Mouse (Mus musculus): ENCODE measurements around the gene Sel1l2. TPM values are rescaled to one million over a fixed set of nuclear protein-coding genes. Genes with fewer than 3 reads are reported as not detected.

Sel1l2 gene
- not detected in 2 replicates for polyA plus RNA-seq (2014; fragmentation: Nextera tagmentation; extraction: Ambion mirVana)

DNA sequence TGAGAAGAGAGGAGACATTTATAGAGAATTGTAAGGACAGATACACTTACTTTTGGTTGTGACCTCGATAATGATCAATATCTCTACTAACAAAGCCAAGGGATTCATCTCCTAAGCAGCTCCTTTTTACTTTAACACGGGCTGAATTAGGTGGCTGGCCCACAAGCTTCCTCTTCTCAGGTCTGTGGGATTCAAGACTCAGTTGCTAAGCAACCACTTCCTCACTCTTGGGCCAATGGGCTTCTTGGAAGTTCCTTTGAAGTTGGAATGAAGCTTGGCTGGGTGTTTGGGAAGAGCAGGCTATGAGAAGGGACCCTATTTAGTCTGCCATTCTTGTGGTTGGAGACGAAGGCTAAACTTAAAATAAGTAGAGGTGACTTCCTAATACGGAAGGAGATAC lies at the start of gene Sel1l2:
TSS of gene Sel1l2 (minus strand) at position 182 of the 400 bp plus-strand sequence.
- Histone ChIP-seq H3K9me3 (ENCODE audit: control insufficient read depth, low read length) (no peaks in the 10 kb centered on the region), H3K4me3 (replicated peaks; ENCODE audit: low read length) (no peak within 1 kb of the TSS), H3K27ac (no peak within 1 kb of the TSS), H3K4me1 (replicated peaks; ENCODE audit: control insufficient read depth, insufficient read depth, low read length) (no peaks in the 10 kb centered on the region), H3K27me3 (ENCODE audit: control insufficient read depth, insufficient read depth, low read length) (no peaks in the 10 kb centered on the region), H3K9ac (no peak within 1 kb of the TSS), H3K36me3 (replicated peaks; ENCODE audit: control insufficient read depth, insufficient read depth) (no peaks in the 10 kb centered on the region), H3K4me2 (replicated peaks) (no peak within 1 kb of the TSS)
- ATAC-seq (ENCODE audit: low FRiP score) (no peak), DNase-seq (ENCODE audit: low spot score) (no peak)
- 41% methylated on average over 4 of the region's 4 CpGs for WGBS

DNA sequence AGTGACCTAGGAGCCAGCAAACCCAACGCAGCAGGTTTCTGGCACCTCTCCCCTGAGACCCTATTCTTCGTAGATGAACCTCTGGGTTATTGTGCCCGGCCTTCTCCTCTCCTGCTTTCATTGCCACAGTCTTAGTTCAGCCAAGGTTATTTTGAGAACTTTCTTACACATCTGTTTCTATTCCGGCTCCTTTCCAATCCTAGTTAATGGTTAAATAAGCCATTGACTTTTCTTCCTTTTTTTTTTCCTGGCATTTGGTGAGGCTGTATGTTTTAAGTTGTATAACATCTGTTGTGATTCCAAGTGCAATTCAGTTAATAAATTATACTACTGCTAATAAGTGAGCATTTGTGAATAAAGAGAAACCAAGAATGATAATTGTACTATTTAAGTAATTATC lies 49.6 kb upstream of the Sel1l2 start:
- Histone ChIP-seq H3K27ac (no peak overlapping the region), H3K27me3 (ENCODE audit: control insufficient read depth, insufficient read depth, low read length) (no peaks in the 10 kb centered on the region), H3K4me3 (replicated peaks; ENCODE audit: low read length) (no peak overlapping the region), H3K4me2 (replicated peaks) (no peak overlapping the region), H3K9ac (no peak overlapping the region), H3K36me3 (replicated peaks; ENCODE audit: control insufficient read depth, insufficient read depth) (no peaks in the 10 kb centered on the region), H3K9me3 (ENCODE audit: control insufficient read depth, low read length) (no peaks in the 10 kb centered on the region), H3K4me1 (replicated peaks; ENCODE audit: control insufficient read depth, insufficient read depth, low read length) (no peaks in the 10 kb centered on the region)
- no peak for DNase-seq (ENCODE audit: low spot score)
- no peak for ATAC-seq (ENCODE audit: low FRiP score)
- WGBS: 83% methylated on average over 4 of the region's 4 CpGs

DNA sequence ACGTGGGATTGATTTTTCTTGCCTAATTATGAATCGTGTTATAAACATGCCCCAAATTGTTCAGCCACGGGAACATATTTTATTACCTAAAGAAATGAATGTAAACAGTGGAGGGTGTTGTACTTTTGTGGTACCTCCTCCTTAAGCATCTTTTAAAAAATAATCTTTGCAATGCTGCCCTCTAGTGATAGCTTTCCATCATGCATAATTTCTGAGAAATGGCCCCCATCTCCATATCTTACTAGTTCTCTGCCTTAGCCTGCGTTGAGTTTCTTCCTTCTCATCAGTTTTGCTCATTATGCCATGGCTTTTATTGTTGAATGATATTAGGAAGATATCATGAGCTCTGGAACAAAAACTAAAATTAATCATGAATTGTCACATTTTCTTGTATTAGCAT lies 37.8 kb upstream of the Sel1l2 start:
- Histone ChIP-seq H3K4me1 (replicated peaks; ENCODE audit: control insufficient read depth, insufficient read depth, low read length) (no peaks in the 10 kb centered on the region), H3K9me3 (ENCODE audit: control insufficient read depth, low read length) (no peaks in the 10 kb centered on the region), H3K4me2 (replicated peaks) (no peak overlapping the region), H3K4me3 (replicated peaks; ENCODE audit: low read length) (no peak overlapping the region), H3K9ac (no peak overlapping the region), H3K36me3 (replicated peaks; ENCODE audit: control insufficient read depth, insufficient read depth) (no peaks in the 10 kb centered on the region), H3K27me3 (ENCODE audit: control insufficient read depth, insufficient read depth, low read length) (no peaks in the 10 kb centered on the region), H3K27ac (no peak overlapping the region)
- WGBS: 21% methylated on average over 4 of the region's 4 CpGs
- DNase-seq (ENCODE audit: low spot score) (peak; percentile 87), ATAC-seq (ENCODE audit: low FRiP score) (peak; percentile 51; the same call in 1 of the 2 replicates)

DNA sequence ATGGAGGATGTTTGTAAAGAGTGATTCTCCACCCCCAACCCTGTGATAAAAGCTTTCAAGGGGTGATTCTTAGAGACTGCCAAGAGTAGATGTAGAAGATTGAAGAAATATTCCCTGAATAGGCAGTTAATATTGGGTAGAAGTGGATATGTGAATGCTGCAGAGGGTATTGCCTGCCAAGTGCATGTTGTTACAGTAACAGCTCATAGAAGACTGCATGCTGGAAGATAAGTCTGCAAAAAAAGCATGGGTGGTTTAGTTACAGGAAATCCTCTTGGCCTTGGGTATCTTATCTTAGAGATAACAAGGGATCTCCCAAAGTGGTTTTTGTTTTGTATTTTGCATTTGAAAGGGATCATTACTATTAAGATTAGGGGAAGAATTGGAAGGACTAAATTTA lies 36.3 kb upstream of the Sel1l2 start:
- no peaks in the 10 kb centered on the region for H3K36me3 ChIP-seq (replicated peaks; ENCODE audit: control insufficient read depth, insufficient read depth)
- H3K4me3 ChIP-seq (replicated peaks; ENCODE audit: low read length): no peak overlapping the region
- no peaks in the 10 kb centered on the region for H3K9me3 ChIP-seq (ENCODE audit: control insufficient read depth, low read length)
- no peak overlapping the region for H3K4me2 ChIP-seq (replicated peaks)
- ATAC-seq (ENCODE audit: low FRiP score) (no peak), DNase-seq (ENCODE audit: low spot score) (no peak)
- no peak overlapping the region for H3K9ac ChIP-seq
- no peak overlapping the region for H3K27ac ChIP-seq
- no peaks in the 10 kb centered on the region for H3K27me3 ChIP-seq (ENCODE audit: control insufficient read depth, insufficient read depth, low read length)
- no peaks in the 10 kb centered on the region for H3K4me1 ChIP-seq (replicated peaks; ENCODE audit: control insufficient read depth, insufficient read depth, low read length)

DNA sequence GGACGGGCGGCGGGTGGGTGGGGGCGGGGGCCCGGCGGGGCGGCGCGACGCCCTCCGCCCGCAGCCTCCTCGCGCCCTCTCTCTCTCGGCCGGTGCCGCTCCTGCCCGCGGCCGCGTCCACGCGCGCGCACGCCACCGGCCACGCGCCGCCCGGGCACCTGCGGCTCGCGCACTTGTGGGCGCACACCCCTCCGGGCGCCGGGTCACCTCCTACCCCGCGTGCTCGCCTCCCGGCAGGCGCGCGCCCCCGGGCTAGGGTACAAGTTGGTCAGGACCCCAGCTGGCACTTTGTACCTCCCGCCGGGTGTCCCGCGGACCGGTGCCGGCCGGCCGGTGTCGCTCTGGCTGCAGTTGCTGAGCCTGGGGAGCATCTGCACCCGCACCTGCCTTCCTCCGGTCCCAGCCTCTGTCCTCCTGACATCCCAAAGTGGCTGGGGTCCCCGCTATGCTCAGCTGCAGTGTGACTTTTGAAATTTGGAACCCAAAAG lies 6.3 kb upstream of the Sel1l2 start:
- Histone ChIP-seq H3K4me2 (replicated peaks) (peak overlapping the region; percentile 81), H3K4me3 (replicated peaks; ENCODE audit: low read length) (peak overlapping the region; percentile 90), H3K27ac (peak overlapping the region; percentile 84), H3K9ac (peak overlapping the region; percentile 77), H3K36me3 (replicated peaks; ENCODE audit: control insufficient read depth, insufficient read depth) (no peaks in the 10 kb centered on the region), H3K4me1 (replicated peaks; ENCODE audit: control insufficient read depth, insufficient read depth, low read length) (peaks cover 18% of the 10 kb centered on the region; the same call in 1 of the 2 replicates), H3K27me3 (ENCODE audit: control insufficient read depth, insufficient read depth, low read length) (no peaks in the 10 kb centered on the region), H3K9me3 (ENCODE audit: control insufficient read depth, low read length) (no peaks in the 10 kb centered on the region)
- peak; percentile 43 for DNase-seq (ENCODE audit: low spot score)
- WGBS: under 1% methylated on average over 54 of the region's 58 CpGs
- peak; percentile 77 for ATAC-seq (ENCODE audit: low FRiP score)

DNA sequence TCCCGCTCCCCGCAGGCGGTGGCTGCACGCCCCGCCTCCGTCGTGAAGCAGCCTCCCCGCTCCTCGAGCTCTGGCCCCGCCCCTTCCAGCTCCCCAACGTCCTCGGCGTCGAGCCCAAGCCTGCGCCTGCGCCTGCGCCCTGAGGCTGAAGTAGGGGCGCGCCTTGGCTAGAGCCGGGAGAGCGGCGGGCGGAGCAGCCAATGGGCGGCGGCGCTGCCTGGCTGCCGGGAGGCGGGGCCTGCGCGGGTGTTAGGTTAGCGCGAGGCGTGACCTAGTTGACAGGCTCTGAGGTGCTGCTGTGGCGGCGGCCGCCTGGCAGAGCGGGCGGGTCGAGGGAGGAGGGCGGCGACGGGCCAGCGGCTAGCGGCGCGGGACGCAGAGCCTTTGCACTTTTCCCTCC lies 5.7 kb upstream of the Sel1l2 start, which contains the start of gene Macrod2:
TSS of gene Macrod2 (plus strand) at position 131 of the 400 bp plus-strand sequence.
- peaks cover 18% of the 10 kb centered on the region; the same call in 1 of the 2 replicates for H3K4me1 ChIP-seq (replicated peaks; ENCODE audit: control insufficient read depth, insufficient read depth, low read length)
- peak; percentile 99 for ATAC-seq (ENCODE audit: low FRiP score)
- under 1% methylated on average over 45 of the region's 47 CpGs for WGBS
- DNase-seq (ENCODE audit: low spot score): peak; percentile 98
- H3K27me3 ChIP-seq (ENCODE audit: control insufficient read depth, insufficient read depth, low read length): no peaks in the 10 kb centered on the region
- H3K9me3 ChIP-seq (ENCODE audit: control insufficient read depth, low read length): no peaks in the 10 kb centered on the region
- peak within 1 kb of the TSS; percentile 84 for H3K27ac ChIP-seq
- H3K4me2 ChIP-seq (replicated peaks): peak within 1 kb of the TSS; percentile 81
- peak within 1 kb of the TSS; percentile 77 for H3K9ac ChIP-seq
- peak within 1 kb of the TSS; percentile 90 for H3K4me3 ChIP-seq (replicated peaks; ENCODE audit: low read length)
- H3K36me3 ChIP-seq (replicated peaks; ENCODE audit: control insufficient read depth, insufficient read depth): no peaks in the 10 kb centered on the region

DNA sequence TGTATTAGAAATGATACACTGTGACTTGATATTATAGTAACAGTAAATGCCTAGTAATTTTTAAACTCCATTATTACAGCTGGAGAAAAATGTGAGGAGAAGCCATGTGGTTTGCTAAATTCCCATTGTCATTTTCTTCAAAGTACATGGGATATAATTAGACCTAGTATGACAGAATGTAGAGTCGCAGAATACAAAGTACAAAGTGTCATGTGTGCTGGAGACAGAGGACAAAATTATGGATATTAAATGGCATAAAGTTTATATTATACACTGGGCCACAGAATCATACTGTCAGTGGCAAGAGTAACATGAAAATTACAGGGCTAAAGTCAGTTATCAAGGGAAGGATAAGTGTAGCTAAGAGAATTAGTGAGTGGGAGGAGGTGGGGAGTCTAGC lies 24.7 kb downstream of the Sel1l2 start:
- DNase-seq (ENCODE audit: low spot score): no peak
- no peaks in the 10 kb centered on the region for H3K4me1 ChIP-seq (replicated peaks; ENCODE audit: control insufficient read depth, insufficient read depth, low read length)
- no peaks in the 10 kb centered on the region for H3K27me3 ChIP-seq (ENCODE audit: control insufficient read depth, insufficient read depth, low read length)
- no peaks in the 10 kb centered on the region for H3K36me3 ChIP-seq (replicated peaks; ENCODE audit: control insufficient read depth, insufficient read depth)
- H3K9me3 ChIP-seq (ENCODE audit: control insufficient read depth, low read length): no peaks in the 10 kb centered on the region
- no peak overlapping the region for H3K4me3 ChIP-seq (replicated peaks; ENCODE audit: low read length)
- H3K9ac ChIP-seq: no peak overlapping the region
- H3K4me2 ChIP-seq (replicated peaks): no peak overlapping the region
- no peak overlapping the region for H3K27ac ChIP-seq
- no peak for ATAC-seq (ENCODE audit: low FRiP score)
- 90% methylated on average over 1 of the region's 1 CpGs for WGBS

DNA sequence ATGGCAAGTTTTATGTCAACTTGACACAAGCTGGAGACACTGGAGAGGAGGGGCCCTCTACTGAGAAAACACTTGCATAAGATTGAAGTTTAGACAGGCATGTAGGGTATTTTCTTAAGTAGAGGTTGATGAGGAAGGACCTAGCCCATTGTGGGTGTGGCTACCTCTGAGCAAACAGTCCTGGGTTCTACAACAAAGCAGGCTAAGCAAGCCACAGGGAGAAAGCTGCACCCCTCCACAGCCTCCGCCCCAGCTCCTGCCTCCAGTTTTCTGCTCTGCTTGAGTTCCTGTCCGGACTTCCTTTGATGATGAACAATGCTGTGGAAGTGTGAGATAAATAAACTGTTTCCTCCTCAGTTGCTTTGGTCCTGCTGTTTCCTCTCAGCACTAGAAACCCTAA lies 29.6 kb downstream of the Sel1l2 start:
- DNase-seq (ENCODE audit: low spot score) (no peak), ATAC-seq (ENCODE audit: low FRiP score) (no peak)
- WGBS: 50% methylated on average over 2 of the region's 2 CpGs
- Histone ChIP-seq H3K9ac (no peak overlapping the region), H3K36me3 (replicated peaks; ENCODE audit: control insufficient read depth, insufficient read depth) (no peaks in the 10 kb centered on the region), H3K9me3 (ENCODE audit: control insufficient read depth, low read length) (no peaks in the 10 kb centered on the region), H3K4me2 (replicated peaks) (no peak overlapping the region), H3K27me3 (ENCODE audit: control insufficient read depth, insufficient read depth, low read length) (no peaks in the 10 kb centered on the region), H3K4me3 (replicated peaks; ENCODE audit: low read length) (no peak overlapping the region), H3K4me1 (replicated peaks; ENCODE audit: control insufficient read depth, insufficient read depth, low read length) (no peaks in the 10 kb centered on the region), H3K27ac (no peak overlapping the region)

DNA sequence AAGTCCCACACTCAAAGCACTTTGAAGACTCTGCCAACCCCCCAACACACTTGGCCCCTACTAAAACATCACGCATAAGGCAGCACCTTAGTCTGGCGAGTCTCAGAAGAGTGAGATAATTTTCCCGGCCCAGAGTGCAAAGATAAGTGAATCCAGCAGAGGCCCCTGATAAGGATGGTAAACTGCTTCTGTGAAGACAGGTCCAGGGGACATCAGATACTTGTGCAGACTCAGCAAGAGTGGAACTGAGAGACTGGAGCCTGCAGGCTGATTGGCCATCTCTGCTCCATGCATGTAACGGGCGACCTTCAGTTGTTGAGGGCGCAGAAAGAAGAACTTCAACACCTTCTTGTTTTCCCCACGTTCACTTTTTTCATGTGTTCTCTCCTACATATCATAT lies 47.1 kb downstream of the Sel1l2 start:
- DNase-seq (ENCODE audit: low spot score): no peak
- Histone ChIP-seq H3K27me3 (ENCODE audit: control insufficient read depth, insufficient read depth, low read length) (no peaks in the 10 kb centered on the region), H3K4me3 (replicated peaks; ENCODE audit: low read length) (no peak overlapping the region), H3K27ac (no peak overlapping the region), H3K9ac (no peak overlapping the region), H3K36me3 (replicated peaks; ENCODE audit: control insufficient read depth, insufficient read depth) (no peaks in the 10 kb centered on the region), H3K4me1 (replicated peaks; ENCODE audit: control insufficient read depth, insufficient read depth, low read length) (no peaks in the 10 kb centered on the region), H3K9me3 (ENCODE audit: control insufficient read depth, low read length) (no peaks in the 10 kb centered on the region), H3K4me2 (replicated peaks) (no peak overlapping the region)
- 94% methylated on average over 7 of the region's 7 CpGs for WGBS
- ATAC-seq (ENCODE audit: low FRiP score): no peak

All from hindbrain, embryonic 14.5 days (tissue).